Mouse (Mus musculus) megakaryocyte, embryonic 14.5 days (primary cell): ENCODE results near the gene Mri1.

Experiments used
- FLI1 ChIP-seq: IDR thresholded peaks from 2 replicates; pipeline ENCODE4 v1.6.1; 2012; ENCODE audit warnings: low read length, inconsistent platforms, mixed read lengths
- GATA1 ChIP-seq: IDR thresholded peaks from 3 replicates; pipeline ENCODE4 v1.6.1; 2012; ENCODE audit warnings: mixed read lengths, low read length, inconsistent platforms, borderline replicate concordance

GRCm38 (mm10) chr8:84303951-84304350 lies 46.8 kb upstream of the Mri1 start:
- TF ChIP-seq GATA1 (no peak), FLI1 (no peak)
